Mouse (Mus musculus): ENCODE measurements at regions not wholly inside any gene's neighbourhood (a gene's known extent, or its start where the extent isn't known, plus 50 kb on each side); places are given as distances from the start of the nearest gene placed in this dataset.

DNA sequence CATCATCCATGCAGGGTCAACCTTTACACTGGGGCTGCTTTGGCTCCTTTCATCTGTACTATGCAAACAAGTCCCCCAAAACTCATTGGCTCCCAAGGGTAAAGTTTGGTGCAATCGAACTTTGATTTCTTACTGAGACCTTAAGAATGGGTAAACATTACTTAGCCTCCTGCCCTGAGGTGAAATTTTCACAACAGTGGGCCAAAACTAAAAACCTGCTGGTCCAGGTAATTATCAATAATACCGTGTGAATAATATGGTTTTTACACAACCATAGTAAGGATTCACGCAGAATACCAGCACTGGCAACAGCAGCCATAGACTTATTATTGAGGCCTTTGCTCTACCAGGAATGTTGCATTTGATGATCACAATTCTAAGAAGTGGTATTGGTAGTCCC is 131.6 kb upstream of the Smarca2 start:
- TF ChIP-seq CTCF (IDR thresholded peaks at IDR 0.05; ENCODE audit: insufficient read depth, low read length) (no peak), POLR2A (IDR thresholded peaks at IDR 0.05; ENCODE audit: borderline replicate concordance, extremely low read depth, low read depth, low read length) (no peak)

Measured in lung, adult 2 months (tissue).